Mouse (Mus musculus): ENCODE measurements at regions not wholly inside any gene's neighbourhood (a gene's known extent, or its start where the extent isn't known, plus 50 kb on each side); places are given as distances from the start of the nearest gene placed in this dataset.

- TF ChIP-seq POLR2A (IDR thresholded peaks at IDR 0.05; ENCODE audit: borderline replicate concordance, extremely low read depth, insufficient read depth, insufficient read length, poor library complexity, severe bottlenecking): no peak
- TF ChIP-seq CTCF (IDR thresholded peaks at IDR 0.05; ENCODE audit: borderline replicate concordance, extremely low read depth, insufficient read depth, insufficient read length): no peak
- peak; percentile 82 for DNase-seq (ENCODE audit: low read depth)
Measured at GRCm38 (mm10) chr3:147967866-147968265, 1022.5 kb downstream of the Adgrl2 start.

DNA sequence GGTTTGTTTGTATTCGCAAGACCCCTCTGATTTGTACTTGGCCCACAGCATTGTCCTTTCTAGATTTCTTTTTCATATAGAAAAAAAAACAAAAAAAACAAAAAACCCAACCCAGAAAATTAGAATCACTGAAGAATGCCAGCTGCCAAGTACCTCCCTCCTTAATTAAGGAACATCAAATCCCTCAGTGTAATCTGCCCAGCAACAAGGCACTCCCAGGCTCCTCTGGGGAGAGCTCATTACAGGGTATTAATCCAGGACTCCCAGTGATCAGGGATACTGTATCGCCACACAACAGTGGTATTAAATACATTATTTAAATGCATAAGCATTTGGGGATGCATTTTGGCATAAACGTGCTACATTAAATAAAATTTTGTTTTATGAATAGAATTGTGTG is 1023.1 kb downstream of the Adgrl2 start:
- peak; percentile 77 for DNase-seq (ENCODE audit: low read depth)
- no peak for TF ChIP-seq POLR2A (IDR thresholded peaks at IDR 0.05; ENCODE audit: borderline replicate concordance, extremely low read depth, insufficient read depth, insufficient read length, poor library complexity, severe bottlenecking)
- TF ChIP-seq CTCF (IDR thresholded peaks at IDR 0.05; ENCODE audit: borderline replicate concordance, extremely low read depth, insufficient read depth, insufficient read length): no peak

DNA sequence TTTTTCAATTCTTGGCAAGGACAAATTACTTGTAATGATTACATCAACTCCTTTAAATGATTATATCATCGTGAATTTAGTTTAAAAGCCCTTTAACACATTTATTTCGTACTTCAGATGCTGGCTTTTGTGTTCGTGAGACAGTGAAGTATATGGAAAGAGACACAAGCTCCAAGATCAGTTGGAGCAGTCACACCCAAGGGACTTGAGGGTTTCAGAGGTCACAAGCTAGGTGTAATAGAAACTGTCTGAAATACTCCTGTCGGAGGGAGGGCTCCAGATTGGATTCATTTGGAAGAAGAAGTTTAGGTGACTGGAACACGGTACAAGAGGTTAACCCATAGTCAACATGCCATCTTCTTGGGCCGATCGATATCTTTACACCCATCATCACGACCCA is 1023.5 kb downstream of the Adgrl2 start:
- TF ChIP-seq CTCF (IDR thresholded peaks at IDR 0.05; ENCODE audit: borderline replicate concordance, extremely low read depth, insufficient read depth, insufficient read length): no peak
- no peak for TF ChIP-seq POLR2A (IDR thresholded peaks at IDR 0.05; ENCODE audit: borderline replicate concordance, extremely low read depth, insufficient read depth, insufficient read length, poor library complexity, severe bottlenecking)

DNA sequence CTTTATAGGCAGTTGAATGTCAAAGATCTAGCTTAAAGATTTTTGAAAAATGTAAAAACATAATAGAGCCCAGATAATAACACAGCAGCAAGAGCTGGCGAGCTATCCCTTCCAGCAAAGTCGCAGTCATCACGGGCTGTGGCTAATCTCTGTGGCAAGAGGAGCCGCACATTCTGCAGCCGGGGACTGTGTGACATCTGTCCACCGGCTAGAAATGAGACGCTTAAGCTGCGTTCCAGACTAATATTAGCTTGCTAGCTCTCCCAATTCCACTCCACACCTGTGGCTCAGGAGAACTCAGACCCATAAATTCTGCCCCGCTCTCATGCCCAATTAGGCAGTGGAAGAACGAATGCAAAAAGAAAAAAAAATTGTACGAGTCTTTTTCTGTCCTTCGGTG is 1024.0 kb downstream of the Adgrl2 start:
- peak; percentile 81 for DNase-seq (ENCODE audit: low read depth)
- no peak for TF ChIP-seq POLR2A (IDR thresholded peaks at IDR 0.05; ENCODE audit: borderline replicate concordance, extremely low read depth, insufficient read depth, insufficient read length, poor library complexity, severe bottlenecking)
- TF ChIP-seq CTCF (IDR thresholded peaks at IDR 0.05; ENCODE audit: borderline replicate concordance, extremely low read depth, insufficient read depth, insufficient read length): no peak

More for the DNA sequence above, 1023.5 kb downstream of the Adgrl2 start:
- DNase-seq (ENCODE audit: low read depth): peak; percentile 43

DNA sequence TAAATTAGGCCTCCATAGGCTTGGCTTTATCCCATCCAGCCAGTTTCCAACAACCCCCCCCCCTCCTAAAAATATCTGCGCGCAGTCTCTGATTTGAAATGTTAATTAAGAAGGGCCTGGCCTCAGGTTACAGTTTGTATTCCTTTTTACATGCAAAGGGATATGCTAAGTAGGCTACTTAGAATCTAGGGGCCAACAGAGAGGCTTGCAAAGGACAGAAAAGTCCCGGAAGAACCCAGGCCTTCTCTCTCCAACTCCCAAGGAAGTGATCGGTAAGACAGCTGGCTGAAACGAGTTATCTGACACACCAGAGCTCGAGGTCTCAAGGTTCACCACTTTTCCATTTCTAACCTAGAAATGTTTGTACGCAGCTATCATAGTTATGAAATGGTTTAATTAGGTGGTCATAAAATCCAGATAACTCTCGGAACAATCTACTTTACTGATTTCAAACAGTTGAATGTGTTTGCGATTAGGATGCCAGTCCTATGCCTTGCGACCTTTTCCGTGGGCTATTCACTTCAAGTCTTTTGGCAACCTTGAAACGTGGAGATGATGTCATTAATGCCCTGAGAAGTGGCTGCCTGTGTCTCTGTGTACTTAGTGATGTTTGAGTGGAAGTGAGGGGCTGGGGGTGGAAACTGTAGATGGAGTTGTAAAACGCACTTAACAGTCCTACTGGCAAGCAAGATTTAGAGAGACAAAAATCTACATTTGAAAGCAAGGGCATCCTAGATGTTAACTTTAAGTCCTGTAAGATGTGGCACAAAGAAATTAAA is 1026.5 kb downstream of the Adgrl2 start:
- DNase-seq (ENCODE audit: low read depth): peak; percentile 83
- TF ChIP-seq CTCF (IDR thresholded peaks at IDR 0.05; ENCODE audit: borderline replicate concordance, extremely low read depth, insufficient read depth, insufficient read length) (no peak), POLR2A (IDR thresholded peaks at IDR 0.05; ENCODE audit: borderline replicate concordance, extremely low read depth, insufficient read depth, insufficient read length, poor library complexity, severe bottlenecking) (no peak)

- TF ChIP-seq CTCF (IDR thresholded peaks at IDR 0.05; ENCODE audit: borderline replicate concordance, extremely low read depth, insufficient read depth, insufficient read length) (no peak), POLR2A (IDR thresholded peaks at IDR 0.05; ENCODE audit: borderline replicate concordance, extremely low read depth, insufficient read depth, insufficient read length, poor library complexity, severe bottlenecking) (no peak)
- DNase-seq (ENCODE audit: low read depth): peak; percentile 61
Measured at GRCm38 (mm10) chr3:147948041-147948592, 1042.2 kb downstream of the Adgrl2 start.

DNA sequence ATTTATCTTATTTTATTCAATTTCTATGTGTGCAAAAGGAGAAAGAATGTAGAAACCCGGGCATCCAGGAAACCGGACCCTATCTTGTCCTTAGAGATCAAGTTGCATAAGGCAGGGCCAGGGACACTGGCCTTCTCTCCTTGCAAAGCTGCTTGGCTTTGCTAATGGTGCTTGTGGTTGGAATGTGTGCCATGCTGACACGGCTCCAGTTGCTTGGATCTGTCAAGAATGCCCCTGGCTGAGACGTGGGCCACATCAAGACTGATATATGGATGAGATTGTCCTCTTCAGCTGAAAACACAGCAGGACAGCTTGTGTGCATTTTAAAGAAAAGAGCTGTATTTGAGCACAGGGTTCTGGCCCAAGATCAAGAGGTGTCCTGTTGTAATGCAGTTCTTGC is 1047.0 kb downstream of the Adgrl2 start:
- TF ChIP-seq CTCF (IDR thresholded peaks at IDR 0.05; ENCODE audit: borderline replicate concordance, extremely low read depth, insufficient read depth, insufficient read length): no peak
- TF ChIP-seq POLR2A (IDR thresholded peaks at IDR 0.05; ENCODE audit: borderline replicate concordance, extremely low read depth, insufficient read depth, insufficient read length, poor library complexity, severe bottlenecking): no peak
- no peak for DNase-seq (ENCODE audit: low read depth)

- peak; percentile 43 for DNase-seq (ENCODE audit: low read depth)
- no peak for TF ChIP-seq POLR2A (IDR thresholded peaks at IDR 0.05; ENCODE audit: borderline replicate concordance, extremely low read depth, insufficient read depth, insufficient read length, poor library complexity, severe bottlenecking)
- no peak for TF ChIP-seq CTCF (IDR thresholded peaks at IDR 0.05; ENCODE audit: borderline replicate concordance, extremely low read depth, insufficient read depth, insufficient read length)
Measured at GRCm38 (mm10) chr3:147930811-147931251, 1059.5 kb downstream of the Adgrl2 start.

- TF ChIP-seq POLR2A (IDR thresholded peaks at IDR 0.05; ENCODE audit: borderline replicate concordance, extremely low read depth, insufficient read depth, insufficient read length, poor library complexity, severe bottlenecking) (no peak), CTCF (IDR thresholded peaks at IDR 0.05; ENCODE audit: borderline replicate concordance, extremely low read depth, insufficient read depth, insufficient read length) (no peak)
- no peak for DNase-seq (ENCODE audit: low read depth)
Measured at GRCm38 (mm10) chr3:147920181-147920580, 1068.0 kb downstream of the Ttll7 start.

GRCm38 (mm10) chr3:147919701-147920100 is 1067.5 kb downstream of the Ttll7 start:
- TF ChIP-seq CTCF (IDR thresholded peaks at IDR 0.05; ENCODE audit: borderline replicate concordance, extremely low read depth, insufficient read depth, insufficient read length) (no peak), POLR2A (IDR thresholded peaks at IDR 0.05; ENCODE audit: borderline replicate concordance, extremely low read depth, insufficient read depth, insufficient read length, poor library complexity, severe bottlenecking) (no peak)
- DNase-seq (ENCODE audit: low read depth): peak; percentile 21

GRCm38 (mm10) chr3:147919146-147919545 is 1067.0 kb downstream of the Ttll7 start:
- TF ChIP-seq CTCF (IDR thresholded peaks at IDR 0.05; ENCODE audit: borderline replicate concordance, extremely low read depth, insufficient read depth, insufficient read length) (no peak), POLR2A (IDR thresholded peaks at IDR 0.05; ENCODE audit: borderline replicate concordance, extremely low read depth, insufficient read depth, insufficient read length, poor library complexity, severe bottlenecking) (no peak)
- no peak for DNase-seq (ENCODE audit: low read depth)

- TF ChIP-seq POLR2A (IDR thresholded peaks at IDR 0.05; ENCODE audit: borderline replicate concordance, extremely low read depth, insufficient read depth, insufficient read length, poor library complexity, severe bottlenecking): no peak
- TF ChIP-seq CTCF (IDR thresholded peaks at IDR 0.05; ENCODE audit: borderline replicate concordance, extremely low read depth, insufficient read depth, insufficient read length): no peak
- peak; percentile 62 for DNase-seq (ENCODE audit: low read depth)
Measured at GRCm38 (mm10) chr3:147896751-147897150, 1044.6 kb downstream of the Ttll7 start.
